ENCODE assay signal across 8 mouse cellular contexts in the genomic region with DNA sequence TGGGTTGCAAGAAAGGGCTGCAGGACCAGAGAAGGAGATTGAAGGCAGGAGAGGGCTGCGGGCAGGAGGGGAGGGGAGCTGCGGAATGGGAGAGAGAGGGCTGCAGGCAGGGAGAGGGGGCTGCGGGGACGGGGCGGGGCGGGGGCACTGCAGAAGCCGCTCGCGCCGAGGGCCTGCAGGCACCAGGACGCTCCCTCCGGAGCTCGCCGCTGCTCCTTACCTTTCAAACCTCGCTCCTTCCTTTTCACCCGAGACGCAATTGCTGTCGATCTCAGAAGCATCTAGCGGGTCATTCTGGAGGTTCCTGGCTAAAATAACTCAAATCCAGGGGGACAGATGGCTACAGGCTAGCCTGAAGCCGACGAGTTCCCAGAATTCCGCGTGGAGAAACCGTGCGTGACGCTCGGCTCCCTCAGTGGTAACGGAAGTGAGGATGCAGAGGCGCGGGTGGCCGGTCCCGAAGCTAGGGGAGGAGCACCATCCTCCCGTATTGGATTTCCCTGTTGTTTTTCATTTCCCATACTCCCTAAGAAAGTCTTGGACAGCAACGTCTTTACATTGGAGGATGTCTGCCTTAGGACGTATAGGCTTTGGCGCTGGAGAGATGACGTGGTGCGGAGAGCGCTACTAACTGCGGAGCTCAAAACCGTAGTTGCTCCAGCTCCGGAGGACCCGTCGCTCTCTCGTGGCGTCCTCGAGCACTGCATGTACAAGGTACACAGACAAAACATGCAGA. TPM values are rescaled to one million over a fixed set of nuclear protein-coding genes. Genes with fewer than 3 reads are reported as not detected.
DNase-seq lines count a peak whose midpoint lies in the region; ATAC-seq and TF ChIP-seq lines count a peak whose summit lies in the region.

No protein-coding gene starts in this region.

- peak overlapping the region; percentile 78 for H3K4me2 ChIP-seq in embryonic facial prominence, embryonic 11.5 days (ENCODE audit: low read depth, low read length)
- H3K4me2 ChIP-seq in intestine, postnatal 0 days (replicated peaks; ENCODE audit: low read depth) = peak overlapping the region; percentile 94
- H3K4me2 ChIP-seq in midbrain, embryonic 11.5 days = peak overlapping the region; percentile 89

- H3K36me3 ChIP-seq in embryonic facial prominence, embryonic 11.5 days (replicated peaks; ENCODE audit: control insufficient read depth, insufficient read depth, low read depth, low read length) = peaks cover 16% of the 10 kb centered on the region
- peaks cover 35% of the 10 kb centered on the region; the same call in 1 of the 2 replicates for H3K36me3 ChIP-seq in intestine, postnatal 0 days (ENCODE audit: control insufficient read depth, insufficient read depth)
- H3K36me3 ChIP-seq in midbrain, embryonic 11.5 days (ENCODE audit: control insufficient read depth, insufficient read depth, low read length) = peaks cover 18% of the 10 kb centered on the region

- H3K9ac ChIP-seq in embryonic facial prominence, embryonic 11.5 days (replicated peaks; ENCODE audit: low read length) = peak overlapping the region; percentile 77
- peak overlapping the region; percentile 57 for H3K9ac ChIP-seq in intestine, postnatal 0 days (ENCODE audit: low read depth, low read length)
- peak overlapping the region; percentile 72 for H3K9ac ChIP-seq in midbrain, embryonic 11.5 days (ENCODE audit: low read length)

- H3K9me3 ChIP-seq in embryonic facial prominence, embryonic 11.5 days (replicated peaks; ENCODE audit: control insufficient read depth, low read length) = no peaks in the 10 kb centered on the region
- H3K9me3 ChIP-seq in intestine, postnatal 0 days (ENCODE audit: control insufficient read depth) = no peaks in the 10 kb centered on the region
- H3K9me3 ChIP-seq in midbrain, embryonic 11.5 days (ENCODE audit: control insufficient read depth, low read length) = no peaks in the 10 kb centered on the region

- peak; percentile 84 for ATAC-seq in embryonic facial prominence, embryonic 11.5 days (replicated peaks; ENCODE audit: insufficient number of reproducible peaks, low FRiP score, low TSS enrichment, low read depth)
- ATAC-seq in granulocyte monocyte progenitor cell, adult 5-6 weeks (replicated peaks; ENCODE audit: poor library complexity, severe bottlenecking) = peak; percentile 89
- ATAC-seq in intestine, postnatal 0 days = peak; percentile 84
- ATAC-seq in midbrain, embryonic 11.5 days (ENCODE audit: low FRiP score) = peak; percentile 87

- H3K27ac ChIP-seq in embryonic facial prominence, embryonic 11.5 days (replicated peaks; ENCODE audit: low read depth, low read length) = peak overlapping the region; percentile 87
- H3K27ac ChIP-seq in intestine, postnatal 0 days (ENCODE audit: low read depth, low read length) = peak overlapping the region; percentile 52
- peak overlapping the region; percentile 82 for H3K27ac ChIP-seq in midbrain, embryonic 11.5 days (ENCODE audit: low read depth, low read length)

- WGBS in embryonic facial prominence, embryonic 11.5 days = under 1% methylated on average over 41 of the region's 47 CpGs
- under 1% methylated on average over 45 of the region's 47 CpGs for WGBS in intestine, postnatal 0 days
- under 1% methylated on average over 46 of the region's 47 CpGs for WGBS in midbrain, embryonic 11.5 days

- DNase-seq in 3134 (ENCODE audit: extremely low read depth, insufficient read length, low spot score) = peak; percentile 77
- DNase-seq in adrenal gland, postnatal 25 days = peak; percentile 68
- peak; percentile 95 for DNase-seq in embryonic facial prominence, embryonic 11.5 days (ENCODE audit: low spot score)
- peak; percentile 89 for DNase-seq in left cerebral cortex, postnatal 4 days
- DNase-seq in midbrain, embryonic 11.5 days (ENCODE audit: low spot score, missing footprints) = peak; percentile 97
- peak; percentile 82 for DNase-seq in right cerebral cortex, postnatal 4 days

- TF ChIP-seq CTCF in intestine, postnatal 0 days (IDR thresholded peaks at IDR 0.05; ENCODE audit: low read depth) = peak; percentile 70

- peak overlapping the region; percentile 50 for H3K4me3 ChIP-seq in embryonic facial prominence, embryonic 11.5 days (ENCODE audit: low read depth, low read length)
- H3K4me3 ChIP-seq in intestine, postnatal 0 days (ENCODE audit: low read depth, low read length) = peak overlapping the region; percentile 72
- H3K4me3 ChIP-seq in midbrain, embryonic 11.5 days (ENCODE audit: low read depth, low read length) = peak overlapping the region; percentile 51

- no peaks in the 10 kb centered on the region for H3K4me1 ChIP-seq in embryonic facial prominence, embryonic 11.5 days (ENCODE audit: control insufficient read depth, insufficient read depth, low read length)
- 0 out of 2 replicates have a peak, but pooled peaks cover 3% of the 10 kb centered on the region for H3K4me1 ChIP-seq in intestine, postnatal 0 days (replicated peaks; ENCODE audit: control insufficient read depth, insufficient read depth, low read length)
- H3K4me1 ChIP-seq in midbrain, embryonic 11.5 days (ENCODE audit: control insufficient read depth, insufficient read depth, low read length) = peaks cover 15% of the 10 kb centered on the region

- no peaks in the 10 kb centered on the region for H3K27me3 ChIP-seq in embryonic facial prominence, embryonic 11.5 days (ENCODE audit: control insufficient read depth, insufficient read depth, low read length)
- no peaks in the 10 kb centered on the region for H3K27me3 ChIP-seq in intestine, postnatal 0 days (replicated peaks; ENCODE audit: control insufficient read depth, insufficient read depth, low read length)
- H3K27me3 ChIP-seq in midbrain, embryonic 11.5 days (ENCODE audit: control insufficient read depth, insufficient read depth, low read length) = no peaks in the 10 kb centered on the region

- intact Hi-C loops in left cerebral cortex, postnatal 4 days (cut with DNase I) = no loop called here

RNA-seq across cellular contexts. Expression of a gene that starts 1.9 kb away (rescaled TPM):
- 10.1 and 11.5 TPM in 2 replicates for total RNA-seq in adrenal gland, postnatal 25 days (2021)
- polyA plus RNA-seq in embryonic facial prominence, embryonic 11.5 days (2014; fragmentation: Nextera tagmentation; extraction: Ambion mirVana) = 48.0 and 58.8 TPM in 2 replicates
- total RNA-seq in granulocyte monocyte progenitor cell, adult 5-6 weeks (2014; fragmentation: Nextera tagmentation) = 16.5 and 16.8 TPM in 2 replicates
- total RNA-seq in granulocyte monocyte progenitor cell, adult 5-6 weeks (2017) = 16.7 and 27.7 TPM in 2 replicates
- 4.6 and 5.1 TPM in 2 replicates for polyA plus RNA-seq in intestine, postnatal 0 days (2015; fragmentation: Nextera tagmentation; extraction: Ambion mirVana)
- 10 to 100 TPM; 26.4 to 28.8 TPM for total RNA-seq in left cerebral cortex, postnatal 4 days (2021)
- 37.1 and 40.8 TPM in 2 replicates for polyA plus RNA-seq in midbrain, embryonic 11.5 days (2014; fragmentation: Nextera tagmentation; extraction: Ambion mirVana)

RNA-seq across cellular contexts. Expression of a gene that starts 17.3 kb away (rescaled TPM):
- total RNA-seq in adrenal gland, postnatal 25 days (2021) = 4.1 and 6.6 TPM in 2 replicates
- 10.7 and 15.2 TPM in 2 replicates for polyA plus RNA-seq in embryonic facial prominence, embryonic 11.5 days (2014; fragmentation: Nextera tagmentation; extraction: Ambion mirVana)
- 5.8 and 6.0 TPM in 2 replicates for total RNA-seq in granulocyte monocyte progenitor cell, adult 5-6 weeks (2014; fragmentation: Nextera tagmentation)
- 2.0 and 3.4 TPM in 2 replicates for total RNA-seq in granulocyte monocyte progenitor cell, adult 5-6 weeks (2017)
- 3.1 and 3.2 TPM in 2 replicates for polyA plus RNA-seq in intestine, postnatal 0 days (2015; fragmentation: Nextera tagmentation; extraction: Ambion mirVana)
- 10 to 100 TPM; 12.3 to 13.4 TPM for total RNA-seq in left cerebral cortex, postnatal 4 days (2021)
- polyA plus RNA-seq in midbrain, embryonic 11.5 days (2014; fragmentation: Nextera tagmentation; extraction: Ambion mirVana) = 13.0 and 14.3 TPM in 2 replicates

RNA-seq across cellular contexts. Expression of a gene that starts 28.9 kb away (rescaled TPM):
- 7.2 and 8.7 TPM in 2 replicates for total RNA-seq in adrenal gland, postnatal 25 days (2021)
- polyA plus RNA-seq in embryonic facial prominence, embryonic 11.5 days (2014; fragmentation: Nextera tagmentation; extraction: Ambion mirVana) = 9.8 and 11.7 TPM in 2 replicates
- 1.3 and 3.9 TPM in 2 replicates for total RNA-seq in granulocyte monocyte progenitor cell, adult 5-6 weeks (2014; fragmentation: Nextera tagmentation)
- 1.1 and 3.0 TPM in 2 replicates for total RNA-seq in granulocyte monocyte progenitor cell, adult 5-6 weeks (2017)
- 2.2 and 3.2 TPM in 2 replicates for polyA plus RNA-seq in intestine, postnatal 0 days (2015; fragmentation: Nextera tagmentation; extraction: Ambion mirVana)
- 1 to 10 TPM; 8.3 TPM for total RNA-seq in left cerebral cortex, postnatal 4 days (2021)
- polyA plus RNA-seq in midbrain, embryonic 11.5 days (2014; fragmentation: Nextera tagmentation; extraction: Ambion mirVana) = 7.1 and 8.8 TPM in 2 replicates

RNA-seq across cellular contexts. Expression of a gene that starts 34.6 kb away (rescaled TPM):
- total RNA-seq in adrenal gland, postnatal 25 days (2021) = 1.0 and 1.1 TPM in 2 replicates
- not detected in 2 replicates for polyA plus RNA-seq in embryonic facial prominence, embryonic 11.5 days (2014; fragmentation: Nextera tagmentation; extraction: Ambion mirVana)
- not detected in 2 replicates for total RNA-seq in granulocyte monocyte progenitor cell, adult 5-6 weeks (2014; fragmentation: Nextera tagmentation)
- not detected in 2 replicates for total RNA-seq in granulocyte monocyte progenitor cell, adult 5-6 weeks (2017)
- 0.18 TPM in 1 of 2 replicates, not detected in the other for polyA plus RNA-seq in intestine, postnatal 0 days (2015; fragmentation: Nextera tagmentation; extraction: Ambion mirVana)
- under 1 TPM in 1 of 2 experiments, not detected in 1; 0.46 TPM for total RNA-seq in left cerebral cortex, postnatal 4 days (2021)
- polyA plus RNA-seq in midbrain, embryonic 11.5 days (2014; fragmentation: Nextera tagmentation; extraction: Ambion mirVana) = 0.26 TPM in 1 of 2 replicates, not detected in the other

RNA-seq across cellular contexts. Expression of a gene that starts 44.5 kb away (rescaled TPM):
- total RNA-seq in adrenal gland, postnatal 25 days (2021) = 3.3 and 4.1 TPM in 2 replicates
- 3.8 and 4.0 TPM in 2 replicates for polyA plus RNA-seq in embryonic facial prominence, embryonic 11.5 days (2014; fragmentation: Nextera tagmentation; extraction: Ambion mirVana)
- total RNA-seq in granulocyte monocyte progenitor cell, adult 5-6 weeks (2014; fragmentation: Nextera tagmentation) = 1.5 and 3.1 TPM in 2 replicates
- 2.6 and 3.3 TPM in 2 replicates for total RNA-seq in granulocyte monocyte progenitor cell, adult 5-6 weeks (2017)
- 0.86 and 0.98 TPM in 2 replicates for polyA plus RNA-seq in intestine, postnatal 0 days (2015; fragmentation: Nextera tagmentation; extraction: Ambion mirVana)
- 1 to 10 TPM; 6.4 to 7.3 TPM for total RNA-seq in left cerebral cortex, postnatal 4 days (2021)
- 2.5 and 2.7 TPM in 2 replicates for polyA plus RNA-seq in midbrain, embryonic 11.5 days (2014; fragmentation: Nextera tagmentation; extraction: Ambion mirVana)

Comparison
In these comparisons a context has a peak if more than half of its experiments do, and no peak if none do; other contexts are left out.
1. Peak in every context shown above with its lines: DNase-seq, ATAC-seq, H3K4me3 ChIP-seq and H3K27ac ChIP-seq.